Mouse (Mus musculus): ENCODE measurements around the gene Ube2m.
A peak's percentile ranks its signal among the peaks of the same experiment; 100 is the strongest.

Gene Ube2m

GRCm38 (mm10) chr7:13033451-13034147, 4.5 kb downstream of the Ube2m start:
- no peak for DNase-seq (ENCODE audit: low spot score)

DNA sequence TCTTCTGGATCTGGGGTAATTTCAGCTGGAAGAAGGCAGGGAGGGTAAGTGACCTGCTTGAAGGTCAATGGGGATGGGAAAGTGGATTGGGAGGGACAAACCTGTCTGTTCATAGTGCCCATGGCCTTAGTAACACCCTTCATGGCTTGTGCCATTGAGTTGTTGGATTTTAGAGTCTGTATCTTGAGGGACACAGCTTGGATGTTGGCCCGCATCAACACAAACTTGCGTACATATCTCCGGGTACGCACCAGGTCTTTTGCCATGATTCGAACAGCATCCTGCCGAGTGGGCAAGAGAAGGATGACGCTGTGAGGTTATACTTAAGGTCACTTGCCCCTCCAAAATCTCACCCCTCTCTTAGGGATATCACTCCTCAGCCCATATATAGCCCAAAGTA, 5.5 kb downstream of the Ube2m start:
- no peak for DNase-seq (ENCODE audit: low spot score)

GRCm38 (mm10) chr7:13031983-13032382, 6.1 kb downstream of the Ube2m start:
- DNase-seq (ENCODE audit: low spot score), result no peak

DNA sequence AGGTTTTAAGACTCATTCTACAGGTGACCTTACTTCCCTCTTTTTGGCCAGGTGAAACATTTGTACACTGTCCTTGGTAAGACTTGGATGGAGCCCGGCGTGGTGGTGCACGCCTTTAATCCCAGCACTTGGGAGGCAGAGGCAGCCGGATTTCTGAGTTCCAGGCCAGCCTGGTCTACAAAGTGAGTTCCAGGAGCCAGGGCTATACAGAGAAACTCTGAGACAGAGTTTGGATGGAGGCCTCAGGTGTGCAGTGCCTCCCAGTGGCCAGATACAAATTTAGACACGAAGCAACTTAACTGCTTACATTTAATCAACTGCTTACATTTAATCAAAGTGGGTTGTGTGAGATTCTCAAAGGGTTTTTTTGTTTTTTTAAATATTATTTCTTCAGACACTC, 7.0 kb downstream of the Ube2m start:
- DNase-seq (ENCODE audit: low spot score), result no peak

DNA sequence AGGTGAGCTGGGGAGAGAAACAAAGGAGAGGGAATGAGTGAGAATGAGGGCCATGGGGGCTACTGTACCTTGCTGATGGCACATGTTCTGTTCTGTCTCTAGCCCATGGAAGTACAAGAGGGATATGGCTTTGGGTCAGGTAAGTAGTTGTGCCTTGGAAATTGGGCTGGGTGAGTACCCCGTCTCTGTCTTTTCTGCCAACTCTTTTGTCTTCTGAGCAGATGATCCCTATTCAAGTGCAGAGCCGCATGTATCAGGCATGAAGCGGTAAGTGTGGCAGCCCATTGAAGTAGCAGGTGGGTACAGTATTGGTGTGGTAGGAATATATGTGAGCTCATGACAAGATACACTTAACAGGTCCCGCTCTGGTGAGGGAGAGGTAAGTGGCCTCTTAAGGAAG, 9.1 kb downstream of the Ube2m start:
- DNase-seq (ENCODE audit: low spot score), result no peak

- DNase-seq (ENCODE audit: low spot score), result no peak
These were observed 12.5 kb downstream of the Ube2m start for GRCm38 (mm10) chr7:13025511-13026112.

DNA sequence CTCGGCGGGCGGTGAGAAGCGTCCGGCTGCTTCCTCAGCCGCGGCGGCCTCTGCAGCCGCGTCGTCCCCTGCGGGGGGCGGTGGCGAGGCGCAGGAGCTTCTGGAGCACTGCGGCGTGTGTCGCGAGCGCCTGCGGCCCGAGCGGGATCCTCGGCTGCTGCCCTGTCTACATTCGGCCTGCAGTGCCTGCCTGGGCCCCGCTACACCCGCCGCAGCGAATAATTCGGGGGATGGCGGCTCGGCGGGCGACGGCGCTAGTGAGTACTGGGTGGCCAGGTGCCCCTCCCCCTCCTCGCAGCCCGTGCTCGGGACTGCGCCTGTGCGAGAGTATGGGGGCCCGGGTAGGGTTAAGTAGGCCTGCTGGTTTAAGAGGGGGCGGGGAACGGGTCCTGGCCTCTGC, 13.3 kb downstream of the Ube2m start:
- peak; percentile 78 for DNase-seq (ENCODE audit: low spot score)

DNA sequence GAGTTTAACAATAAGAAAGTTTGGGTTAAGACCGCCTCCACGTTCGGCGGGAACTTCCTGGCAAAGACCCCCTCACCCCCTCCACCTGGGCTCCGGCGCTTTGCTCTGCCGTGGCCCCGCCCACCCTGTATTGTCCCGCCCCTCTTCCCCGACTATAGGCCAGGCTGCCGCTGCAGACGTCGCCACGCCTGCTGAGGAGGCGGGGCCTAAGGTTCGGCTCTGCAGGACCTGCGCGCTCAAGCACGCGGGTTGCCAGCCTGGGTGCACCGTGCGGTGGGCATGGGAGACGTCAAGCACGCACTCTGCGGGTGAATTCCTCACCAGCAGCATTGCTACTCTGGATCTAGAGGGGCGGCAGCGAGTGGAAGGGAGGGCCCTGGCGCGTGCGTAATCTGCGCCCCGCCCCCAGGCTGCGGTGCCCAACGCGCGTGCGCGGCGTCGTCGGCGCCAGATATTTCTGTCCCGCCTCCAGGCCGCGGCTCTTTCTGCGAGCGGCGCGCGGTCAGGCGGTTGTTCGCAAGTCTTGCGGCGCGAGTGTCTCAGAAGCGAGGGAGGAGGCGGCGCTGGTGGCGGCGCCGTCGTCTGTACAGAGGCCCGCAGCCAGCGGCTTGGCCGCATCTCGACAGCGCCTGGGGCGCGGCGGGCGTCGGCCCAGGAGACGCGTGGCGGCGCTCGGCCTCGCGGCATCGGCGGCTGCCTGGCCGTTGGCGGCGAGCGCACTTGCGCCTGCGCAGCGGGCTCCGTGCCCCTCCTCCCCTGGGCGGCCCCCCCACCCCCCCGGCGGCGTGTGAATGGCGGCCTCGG, 13.9 kb downstream of the Ube2m start:
- peak; percentile 96 for DNase-seq (ENCODE audit: low spot score)

DNA sequence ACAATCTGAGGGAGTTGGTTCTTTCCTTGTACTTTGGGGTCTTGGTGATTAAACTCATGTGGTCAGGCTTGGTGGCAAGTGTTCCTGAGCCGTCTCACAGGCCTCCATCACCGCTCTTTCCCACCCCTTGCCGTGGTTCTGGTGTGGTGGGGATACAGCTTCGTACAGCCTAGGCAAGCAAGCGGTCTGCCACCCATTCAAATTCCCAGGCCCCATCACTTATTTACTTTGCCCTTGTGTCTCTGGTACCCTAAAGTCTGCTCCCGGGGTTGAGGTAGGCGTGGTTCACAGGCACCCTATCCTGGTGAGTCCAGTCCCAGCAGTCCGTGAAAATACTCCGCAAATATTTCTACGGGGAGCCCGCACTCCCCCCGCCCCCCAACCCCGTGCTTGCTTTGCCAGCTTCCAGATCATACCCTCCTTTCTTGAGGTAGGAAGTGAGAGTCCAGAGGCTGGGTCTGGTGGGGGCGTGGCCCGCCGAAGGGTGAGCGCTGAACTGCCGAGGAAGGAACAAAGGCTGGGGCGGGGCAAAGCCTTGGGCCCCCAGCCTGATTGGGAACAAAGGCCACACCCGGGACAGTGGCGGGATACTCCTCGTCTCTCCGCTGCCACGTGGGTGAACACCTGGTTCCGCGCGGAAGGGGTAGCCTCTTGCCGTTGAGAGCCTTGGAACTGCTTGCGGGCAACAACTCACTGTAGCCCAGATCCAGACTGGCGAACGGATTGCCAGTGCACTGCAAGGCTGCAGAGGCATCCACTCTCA, 15.1 kb downstream of the Ube2m start:
- peak; percentile 94 for DNase-seq (ENCODE audit: low spot score)

- DNase-seq (ENCODE audit: low spot score), result no peak
These were observed 22.9 kb downstream of the Ube2m start for GRCm38 (mm10) chr7:13015217-13015616.

DNA sequence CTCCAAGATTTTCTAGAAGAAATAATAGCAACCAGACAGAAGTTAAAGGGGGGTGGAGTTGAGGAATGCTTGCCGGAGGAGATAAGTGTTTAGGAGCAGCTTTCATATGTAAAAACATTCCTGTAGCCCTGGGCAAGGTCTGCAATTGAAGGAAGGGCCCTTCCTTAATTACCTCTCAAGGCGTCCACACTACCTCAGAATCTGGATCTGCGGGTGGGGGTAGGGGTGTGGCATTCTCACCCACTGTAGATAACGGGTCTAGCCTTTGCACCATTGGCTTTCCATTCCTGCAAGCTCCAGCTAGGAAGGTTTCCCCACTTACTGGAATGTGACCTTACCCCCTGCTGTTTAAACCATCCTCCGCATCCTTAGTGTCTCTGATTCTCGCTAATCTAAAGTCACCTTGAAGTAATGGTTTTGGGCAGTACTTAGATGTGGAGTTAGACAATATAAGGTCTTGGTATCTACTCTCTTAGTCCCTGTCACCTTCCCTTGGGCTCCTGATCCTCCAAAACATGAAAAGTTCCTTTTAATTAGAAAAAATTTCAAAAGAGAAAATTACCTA, 23.7 kb downstream of the Ube2m start:
- no peak for DNase-seq (ENCODE audit: low spot score)

DNA sequence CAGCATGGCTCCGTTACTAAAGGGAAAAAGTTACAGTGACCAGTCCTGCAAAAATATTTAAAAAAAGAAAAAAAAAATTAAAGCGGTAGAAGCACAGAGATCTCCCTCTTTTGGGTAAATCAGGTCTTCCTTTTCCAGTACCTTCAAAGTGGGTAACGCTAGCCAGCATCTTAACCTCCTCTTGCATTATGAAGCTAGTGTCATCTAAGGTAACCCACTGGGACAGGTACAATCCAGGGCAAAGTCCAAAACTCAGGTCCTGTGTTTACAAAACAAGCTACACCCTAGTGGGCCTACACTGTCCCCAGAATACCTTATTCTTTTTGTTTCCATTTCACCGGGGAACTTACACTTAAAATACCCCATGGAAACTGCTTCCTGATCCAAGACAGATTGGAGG, 24.4 kb downstream of the Ube2m start:
- no peak for DNase-seq (ENCODE audit: low spot score)

DNA sequence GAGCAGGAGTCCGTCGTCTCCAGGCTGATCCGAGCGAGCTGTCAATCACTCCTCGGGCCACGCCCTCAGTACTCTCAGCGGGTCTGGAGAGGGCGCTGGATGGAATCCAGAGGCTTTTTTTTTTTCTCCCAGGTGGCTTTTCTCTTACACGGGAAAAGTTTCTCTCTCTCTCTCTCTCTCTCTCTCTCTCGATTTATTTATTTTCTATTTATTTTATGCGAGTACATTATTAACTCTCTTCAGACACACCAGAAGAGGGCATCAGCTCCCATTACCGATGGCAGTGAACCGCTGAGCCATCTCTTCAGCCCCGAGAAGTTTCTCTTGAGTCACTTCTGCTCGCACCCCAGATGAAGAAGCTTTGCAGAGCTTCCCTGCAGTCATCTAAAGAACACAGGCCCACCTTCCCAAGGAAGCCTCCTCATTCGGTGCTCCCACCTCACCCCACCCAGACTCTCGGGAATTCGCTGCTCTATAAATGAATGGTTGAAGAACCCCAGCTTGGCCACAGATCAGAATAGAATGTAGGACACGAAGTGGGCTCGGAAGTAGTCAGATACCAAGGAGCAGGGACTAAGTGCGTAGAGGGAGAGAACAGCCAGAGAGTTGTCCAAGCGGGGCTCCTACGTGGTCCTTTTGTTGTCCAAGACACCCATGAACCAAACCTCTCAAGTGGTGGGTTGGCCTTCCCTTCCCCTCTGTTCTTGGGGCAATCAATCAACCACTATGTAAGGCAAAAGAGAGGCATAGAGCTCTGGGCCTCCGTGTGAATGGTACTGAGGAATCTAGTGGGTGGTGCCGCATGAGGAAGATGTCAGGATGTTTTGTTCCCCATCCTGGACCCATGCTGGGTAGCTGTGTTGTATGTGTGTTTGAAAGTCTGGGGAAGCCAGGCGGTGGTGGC, 27.8 kb downstream of the Ube2m start, which contains the start of gene Zbtb45:
Gene Zbtb45 (minus strand): TSS at position 30 of the 904 bp plus-strand sequence.
- peak; percentile 56 for DNase-seq (ENCODE audit: low spot score)

DNA sequence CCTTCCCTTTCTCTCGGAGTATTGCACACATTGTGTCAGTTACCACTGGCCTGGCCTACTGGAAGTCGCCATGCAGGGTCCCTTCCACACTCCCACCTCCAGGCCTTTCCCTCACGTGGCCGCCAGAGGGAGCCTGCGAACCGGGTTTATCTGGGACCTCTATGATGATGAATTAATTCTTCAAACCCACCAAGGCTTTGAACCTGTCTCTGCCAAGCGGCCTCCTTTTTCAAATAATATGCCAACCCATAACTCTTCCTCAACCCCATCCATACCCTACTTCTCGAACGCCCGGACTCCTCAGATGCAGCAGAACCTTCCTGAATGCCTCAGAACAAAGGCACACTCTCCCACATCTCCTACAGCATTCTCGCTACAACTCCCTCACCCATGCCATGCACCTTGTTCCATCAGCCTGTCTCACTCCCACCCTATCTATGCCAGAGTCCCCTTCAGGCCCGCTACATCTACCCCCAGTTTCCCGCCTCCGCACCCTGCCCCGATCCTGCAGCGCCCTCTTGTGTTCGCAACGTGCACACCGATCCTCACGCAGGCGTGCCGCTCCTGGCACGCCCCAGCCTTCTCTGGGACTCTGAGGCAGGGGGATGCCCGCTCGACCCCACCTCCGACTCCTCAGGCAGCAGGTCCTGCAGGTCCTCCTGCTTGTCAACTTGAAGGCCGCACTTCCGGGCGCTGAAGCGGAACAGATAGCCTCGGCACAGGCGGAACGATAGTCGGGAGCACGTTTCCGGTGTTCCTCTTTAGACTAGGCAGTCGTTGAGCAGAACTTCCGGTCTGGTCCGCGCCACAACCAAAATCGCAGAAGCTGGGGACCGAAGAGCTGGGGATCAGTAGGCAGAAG, 28.7 kb downstream of the Ube2m start:
- DNase-seq (ENCODE audit: low spot score), result peak; percentile 99

- no peak for DNase-seq (ENCODE audit: low spot score)
These were observed 30.6 kb downstream of the Ube2m start for GRCm38 (mm10) chr7:13007341-13008092.

GRCm38 (mm10) chr7:13006531-13006930, 31.5 kb downstream of the Ube2m start:
- DNase-seq (ENCODE audit: low spot score), result no peak

DNA sequence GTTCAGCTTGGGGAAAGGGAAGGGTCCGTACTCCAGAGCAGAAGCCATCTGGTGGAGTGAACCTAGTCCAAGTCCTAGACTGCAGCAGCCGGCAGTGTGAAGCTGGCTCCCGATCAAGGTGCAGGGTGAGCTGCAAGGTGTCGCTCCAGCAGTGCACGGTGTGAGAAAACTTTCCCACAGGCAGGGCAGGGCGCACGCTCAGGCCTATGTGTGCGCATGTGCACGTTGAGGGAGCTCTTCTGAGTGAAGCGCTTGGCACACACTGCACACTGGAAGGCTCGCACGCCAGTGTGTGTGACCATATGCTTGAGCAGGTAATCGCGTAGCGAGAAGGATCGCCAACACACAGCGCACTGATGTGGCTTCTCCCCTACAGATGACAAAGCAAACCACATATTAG, 32.1 kb downstream of the Ube2m start:
- no peak for DNase-seq (ENCODE audit: low spot score)

GRCm38 (mm10) chr7:13003380-13003779, 34.7 kb downstream of the Ube2m start:
- DNase-seq (ENCODE audit: low spot score), result no peak

- no peak for DNase-seq (ENCODE audit: low spot score)
These were observed 36.5 kb downstream of the Ube2m start for GRCm38 (mm10) chr7:13001584-13001983.

Data from embryo, embryonic 10 days (tissue).